Mouse (Mus musculus) thymus, postnatal 14 days (tissue): Measurements from ENCODE around the gene Thyn1.

Source experiments
- DNase-seq: peaks from one replicate; pipeline ENCODE4 v3.0.0; 2021

Thyn1 gene

GRCm38 (mm10) chr9:27030763-27031100 lies 31.2 kb downstream of the Thyn1 start:
- no peak for DNase-seq

- DNase-seq = no peak
These were observed 44.4 kb downstream of the Thyn1 start for GRCm38 (mm10) chr9:27043892-27044291.

DNA sequence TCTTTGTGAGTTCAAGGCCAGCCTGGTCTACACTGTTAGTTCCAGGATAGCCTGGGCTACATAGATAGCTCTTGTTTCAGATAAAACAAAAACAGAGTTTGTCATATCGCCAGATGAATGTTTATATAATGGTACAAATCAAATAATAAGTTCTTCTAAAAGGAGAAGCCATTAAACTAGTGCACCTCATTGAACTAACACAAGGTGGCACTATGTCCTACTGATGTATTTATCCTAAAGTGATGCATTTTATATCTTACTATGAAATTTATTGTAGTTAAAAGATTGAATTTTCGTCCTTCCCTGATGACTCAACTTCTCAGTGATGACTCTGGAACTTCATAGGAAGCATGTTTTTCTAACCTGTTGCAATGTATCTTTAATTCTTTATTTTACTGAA lies 50.0 kb downstream of the Thyn1 start:
- no peak for DNase-seq
